Mouse (Mus musculus): ENCODE measurements at regions not wholly inside any gene's neighbourhood (a gene's known extent, or its start where the extent isn't known, plus 50 kb on each side); places are given as distances from the start of the nearest gene placed in this dataset.

DNA sequence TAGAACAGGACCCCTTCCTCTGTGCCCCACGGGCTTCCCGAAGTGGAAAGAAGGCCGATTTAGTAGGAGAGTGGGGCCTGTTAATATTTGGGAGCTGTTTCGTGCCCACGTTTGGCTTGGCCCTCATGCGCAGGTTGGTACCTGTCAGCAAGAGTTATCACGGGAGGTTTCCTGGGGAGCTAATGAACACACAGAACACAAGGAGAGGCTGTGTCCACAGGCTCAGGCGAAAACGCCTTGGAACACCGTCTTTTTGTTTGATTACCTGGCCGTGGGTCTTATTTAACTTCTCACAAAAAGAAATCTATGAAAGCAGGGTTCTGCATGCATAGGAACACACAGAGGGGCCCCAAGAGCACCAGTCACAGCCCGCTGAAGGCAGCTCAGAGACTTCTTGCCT is 175.8 kb downstream of the Thbs2 start:
- TF ChIP-seq CTCF (IDR thresholded peaks at IDR 0.05; ENCODE audit: extremely low read depth, insufficient read length, insufficient replicate concordance, low read depth, low read length) = no peak
- TF ChIP-seq POLR2A (IDR thresholded peaks at IDR 0.05; ENCODE audit: low read depth, low read length) = no peak
